Mouse (Mus musculus): ENCODE measurements around the gene Map6.

GRCm38 (mm10) chr7:99360803-99361414 lies 93.7 kb downstream of the Map6 start:
- TF ChIP-seq CTCF (IDR thresholded peaks at IDR 0.05; ENCODE audit: control insufficient read depth, insufficient read depth, insufficient replicate concordance, low read depth, low read length) (no peak), POLR2A (IDR thresholded peaks at IDR 0.05; ENCODE audit: control insufficient read depth, low read depth, low read length) (no peak)

Data from testis, adult 2 months (tissue).